Mouse (Mus musculus) midbrain, embryonic 14.5 days (tissue): ENCODE measurements around the gene Khk. TPM values are rescaled to one million over a fixed set of nuclear protein-coding genes. Genes with fewer than 3 reads are reported as not detected.

Experiments used
- ATAC-seq: fragments of 200-750 bp; cut with Nextera tagmentation; 2 replicates; pipeline ENCODE4 v1.8.0; 2017; ENCODE audit warnings: moderate number of reproducible peaks, moderate library complexity; ENCODE audit not compliant: low FRiP score, low TSS enrichment
- DNase-seq: peaks from one replicate; pipeline ENCODE4 v3.0.0-alpha.2; 2015
- H3K27ac ChIP-seq: fragments of 300-500 bp; sonication (generic); replicated peaks from 2 replicates; pipeline ENCODE4 v1.5.1; 2014; ENCODE audit warnings: mild to moderate bottlenecking, low read depth, low read length, moderate library complexity
- H3K27me3 ChIP-seq: fragments of 300-500 bp; sonication (generic); 2 replicates; pipeline ENCODE4 v1.6.1; 2014; ENCODE audit warnings: low read length, control low read depth, mixed read lengths; ENCODE audit not compliant: control insufficient read depth, insufficient read depth
- H3K36me3 ChIP-seq: fragments of 300-500 bp; sonication (generic); 2 replicates; pipeline ENCODE4 v1.6.1; 2014; ENCODE audit warnings: low read length, control low read depth; ENCODE audit not compliant: control insufficient read depth, insufficient read depth
- H3K4me1 ChIP-seq: fragments of 300-500 bp; sonication (generic); 2 replicates; pipeline ENCODE4 v1.6.1; 2014; ENCODE audit warnings: mild to moderate bottlenecking, antibody characterized with exemption, low read length, control low read depth; ENCODE audit not compliant: control insufficient read depth, insufficient read depth
- H3K4me2 ChIP-seq: fragments of 300-500 bp; sonication (generic); 2 replicates; pipeline ENCODE4 v1.6.1; 2014; ENCODE audit warnings: mild to moderate bottlenecking, low read length, moderate library complexity
- H3K4me3 ChIP-seq: fragments of 300-500 bp; sonication (generic); replicated peaks from 2 replicates; pipeline ENCODE4 v1.5.1; 2014; ENCODE audit warnings: low read depth, low read length
- H3K9ac ChIP-seq: fragments of 300-500 bp; sonication (generic); replicated peaks from 2 replicates; pipeline ENCODE4 v1.6.1; 2014; ENCODE audit warnings: mild to moderate bottlenecking, low read length, moderate library complexity
- H3K9me3 ChIP-seq: fragments of 300-500 bp; sonication (generic); 2 replicates; pipeline ENCODE4 v1.6.1; 2016; ENCODE audit warnings: low read length, control low read depth, mixed read lengths; ENCODE audit not compliant: control insufficient read depth
- WGBS: fragments of 180-500 bp; shearing (Covaris S2); extraction: QIAGEN DNeasy Blood & Tissue Kit; methylation state at CpG from one replicate; pipeline ENCODE4 v1.1.7; 2014; 5-methylcytosine and 5-hydroxymethylcytosine counted together
- polyA plus RNA-seq: library from polyadenylated mRNA; unstranded; fragments of >200 nt; fragmentation: Nextera tagmentation; extraction: Ambion mirVana; gene quantifications from 2 replicates; pipeline ENCODE4 v1.2.1, GENCODE M21; 2014

Khk gene
- polyA plus RNA-seq, 1 experiment from 2014 or later, result 7.4 TPM

- 64% methylated on average over 5 of the region's 5 CpGs for WGBS
- Histone ChIP-seq H3K27ac (no peak overlapping the region), H3K9ac (no peak overlapping the region), H3K27me3 (no peaks in the 10 kb centered on the region), H3K36me3 (0 out of 2 replicates have a peak, but pooled peaks cover 3% of the 10 kb centered on the region), H3K4me2 (no peak overlapping the region), H3K9me3 (no peaks in the 10 kb centered on the region), H3K4me3 (no peak overlapping the region), H3K4me1 (no peaks in the 10 kb centered on the region)
- ATAC-seq (no peak), DNase-seq (no peak)
Observed at GRCm38 (mm10) chr5:30933705-30934104, 12.5 kb downstream of the Khk start.

DNA sequence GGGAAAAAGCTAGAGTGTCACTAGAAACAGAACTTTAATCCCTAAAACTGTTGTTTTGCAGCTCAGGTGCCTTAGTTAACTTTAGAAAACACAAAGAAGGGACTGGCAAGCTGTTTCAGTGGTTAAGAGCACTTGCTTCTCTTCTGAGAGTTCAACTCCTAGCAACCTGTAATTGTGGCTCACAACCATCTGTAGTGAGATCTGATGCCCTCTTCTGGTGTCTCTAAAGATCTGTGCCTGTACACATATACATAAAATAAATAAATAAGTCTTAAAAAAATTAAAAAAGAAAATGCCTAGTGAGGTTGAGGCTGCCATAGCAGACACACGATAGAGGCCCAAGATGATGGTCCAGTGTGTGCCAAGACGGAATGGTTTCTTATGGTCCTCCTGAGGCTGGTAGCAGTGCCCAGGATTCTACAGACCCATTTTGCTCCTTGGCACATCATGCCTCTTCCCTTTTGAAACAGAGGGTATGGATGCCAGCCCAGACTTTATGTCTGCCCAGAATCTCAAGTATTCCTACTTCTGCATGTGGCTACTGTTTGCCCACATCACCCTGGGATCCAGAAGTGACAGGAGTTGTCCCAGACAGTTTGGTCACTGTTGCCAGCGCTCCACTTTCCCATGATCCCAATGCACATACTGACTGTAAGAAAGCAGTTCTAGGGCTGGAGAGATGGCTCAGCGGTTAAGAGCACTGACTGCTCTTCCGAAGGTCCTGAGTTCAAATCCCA, 13.7 kb downstream of the Khk start:
- Histone ChIP-seq H3K4me1 (no peaks in the 10 kb centered on the region), H3K36me3 (0 out of 2 replicates have a peak, but pooled peaks cover 3% of the 10 kb centered on the region), H3K4me2 (no peak overlapping the region), H3K27me3 (no peaks in the 10 kb centered on the region), H3K27ac (no peak overlapping the region), H3K9me3 (no peaks in the 10 kb centered on the region), H3K9ac (no peak overlapping the region), H3K4me3 (no peak overlapping the region)
- DNase-seq (no peak), ATAC-seq (no peak)
- 93% methylated on average over 5 of the region's 5 CpGs for WGBS

DNA sequence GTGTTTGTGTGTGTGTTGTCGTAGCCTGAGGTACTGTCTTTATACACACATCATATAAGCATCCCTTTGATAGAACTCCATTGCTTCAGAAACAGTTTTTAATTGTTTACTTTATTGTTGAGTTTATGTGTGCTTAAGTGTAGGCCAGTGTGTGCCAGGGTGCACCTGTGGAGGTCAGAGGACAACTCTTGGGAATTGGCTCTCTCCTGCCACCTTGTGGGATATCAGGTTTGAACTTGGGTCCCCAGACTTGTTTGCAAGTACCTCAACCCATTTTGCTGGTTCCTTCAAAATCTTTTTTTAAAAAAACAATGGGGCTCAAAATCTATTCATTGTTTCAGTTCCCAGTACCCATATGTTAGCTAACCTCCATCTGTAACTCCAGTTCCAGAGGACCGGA, 21.8 kb downstream of the Khk start:
- no peak overlapping the region for H3K27ac ChIP-seq
- H3K4me2 ChIP-seq, result no peak overlapping the region
- no peak overlapping the region for H3K4me3 ChIP-seq
- H3K9ac ChIP-seq, result no peak overlapping the region
- whole genome bisulfite sequencing, result 97% methylated on average over 2 of the region's 2 CpGs
- H3K27me3 ChIP-seq, result no peaks in the 10 kb centered on the region
- no peaks in the 10 kb centered on the region for H3K36me3 ChIP-seq
- DNase-seq (no peak), ATAC-seq (no peak)
- H3K9me3 ChIP-seq, result no peaks in the 10 kb centered on the region
- H3K4me1 ChIP-seq, result peaks cover 2% of the 10 kb centered on the region; the same call in 1 of the 2 replicates

- H3K4me2 ChIP-seq, result peak overlapping the region; percentile 76
- ATAC-seq, result no peak
Observed at GRCm38 (mm10) chr5:30944344-30944743, 23.1 kb downstream of the Khk start.

GRCm38 (mm10) chr5:30944956-30945781, 23.9 kb downstream of the Khk start, which contains the start of gene Cgref1:
Gene Cgref1, minus strand, starts transcription at chr5:30945591.
- peak; percentile 65 for ATAC-seq
- peak within 1 kb of the TSS; percentile 37; the same call in 1 of the 2 replicates for H3K27ac ChIP-seq
- peak; percentile 83 for DNase-seq
- H3K36me3 ChIP-seq, result no peaks in the 10 kb centered on the region
- peak within 1 kb of the TSS; percentile 76 for H3K4me2 ChIP-seq
- H3K9me3 ChIP-seq, result no peaks in the 10 kb centered on the region
- H3K4me3 ChIP-seq, result peak within 1 kb of the TSS; percentile 51
- 5% methylated on average over 44 of the region's 44 CpGs for WGBS
- H3K27me3 ChIP-seq, result no peaks in the 10 kb centered on the region
- H3K4me1 ChIP-seq, result peaks cover 11% of the 10 kb centered on the region
- H3K9ac ChIP-seq, result peak within 1 kb of the TSS; percentile 66

More at GRCm38 (mm10) chr5:30944344-30944743, 23.1 kb downstream of the Khk start:
- Histone ChIP-seq H3K9ac (no peak overlapping the region), H3K4me1 (peaks cover 6% of the 10 kb centered on the region), H3K27ac (no peak overlapping the region), H3K4me3 (peak overlapping the region; percentile 51), H3K36me3 (no peaks in the 10 kb centered on the region), H3K9me3 (no peaks in the 10 kb centered on the region), H3K27me3 (no peaks in the 10 kb centered on the region)
- DNase-seq, result no peak
- WGBS, result 86% methylated on average over 6 of the region's 6 CpGs

- no peak overlapping the region for H3K4me2 ChIP-seq
- no peak overlapping the region for H3K9ac ChIP-seq
- ATAC-seq (no peak), DNase-seq (no peak)
- peaks cover 14% of the 10 kb centered on the region for H3K4me1 ChIP-seq
- H3K27me3 ChIP-seq, result no peaks in the 10 kb centered on the region
- H3K27ac ChIP-seq, result no peak overlapping the region
- peaks cover 18% of the 10 kb centered on the region for H3K36me3 ChIP-seq
- 76% methylated on average over 5 of the region's 5 CpGs for WGBS
- no peaks in the 10 kb centered on the region for H3K9me3 ChIP-seq
- no peak overlapping the region for H3K4me3 ChIP-seq
Observed at GRCm38 (mm10) chr5:30948620-30949019, 27.4 kb downstream of the Khk start.

DNA sequence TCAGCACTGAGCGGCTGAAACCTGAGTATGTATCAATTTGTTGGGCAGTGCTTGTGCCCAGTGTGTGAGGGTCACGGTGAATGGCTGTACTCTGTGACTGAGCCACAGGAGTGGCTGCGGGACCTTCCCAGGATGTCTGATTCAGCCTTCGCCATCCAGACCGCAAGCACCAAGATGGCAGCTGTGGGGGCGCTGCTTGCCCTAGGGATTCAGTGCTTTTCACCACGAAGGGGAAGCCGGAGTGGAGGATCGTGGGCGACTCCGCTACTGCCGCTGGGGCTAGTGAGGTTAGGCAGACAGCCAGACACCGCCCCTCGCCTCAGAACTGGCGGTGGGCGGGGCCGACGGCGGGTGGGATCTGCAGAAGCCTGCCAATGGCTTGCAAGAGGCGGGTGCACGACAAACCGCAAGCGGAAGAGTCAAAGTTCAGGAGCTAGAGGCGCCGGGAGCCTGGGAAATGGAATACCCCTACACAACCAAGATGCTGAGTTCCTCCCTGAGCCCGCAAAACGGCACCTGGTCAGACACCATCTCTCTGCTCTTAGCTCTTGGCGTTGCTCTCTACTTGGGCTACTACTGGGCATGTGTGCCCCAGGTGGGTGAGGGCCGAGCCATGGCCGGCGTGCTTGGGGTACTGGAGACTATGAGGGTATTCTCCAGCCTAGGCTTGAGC, 28.6 kb downstream of the Khk start:
- H3K4me2 ChIP-seq, result peak overlapping the region; percentile 84
- peaks cover 12% of the 10 kb centered on the region for H3K4me1 ChIP-seq
- peak; percentile 83 for ATAC-seq
- peak overlapping the region; percentile 73 for H3K27ac ChIP-seq
- no peaks in the 10 kb centered on the region for H3K27me3 ChIP-seq
- H3K36me3 ChIP-seq, result peaks cover 30% of the 10 kb centered on the region
- under 1% methylated on average over 31 of the region's 31 CpGs for WGBS
- H3K9me3 ChIP-seq, result no peaks in the 10 kb centered on the region
- H3K4me3 ChIP-seq, result peak overlapping the region; percentile 46
- DNase-seq, result peak; percentile 92
- peak overlapping the region; percentile 59 for H3K9ac ChIP-seq

DNA sequence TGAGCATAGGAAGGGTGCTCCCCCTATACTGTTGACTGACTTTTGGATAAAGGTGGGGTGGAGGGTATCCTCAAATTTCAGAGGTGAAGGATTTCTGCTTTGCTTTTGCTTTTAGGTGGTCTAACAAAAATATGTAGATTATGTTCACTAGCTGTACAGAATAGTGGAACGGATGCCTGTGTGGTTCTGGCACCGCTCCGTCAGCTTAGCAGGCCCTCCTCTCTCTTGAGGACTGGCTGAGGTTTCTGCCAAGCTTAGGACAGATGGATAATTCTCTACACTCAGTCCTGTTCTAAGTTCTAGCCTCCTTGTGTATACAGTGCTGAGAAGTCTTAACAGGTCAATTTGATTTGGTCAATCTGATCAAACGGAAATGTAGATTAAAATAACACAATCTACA, 29.2 kb downstream of the Khk start:
- peak overlapping the region; percentile 73; the same call in 1 of the 2 replicates for H3K27ac ChIP-seq
- H3K9ac ChIP-seq, result peak overlapping the region; percentile 59; the same call in 1 of the 2 replicates
- no peaks in the 10 kb centered on the region for H3K9me3 ChIP-seq
- H3K27me3 ChIP-seq, result no peaks in the 10 kb centered on the region
- H3K4me2 ChIP-seq, result peak overlapping the region; percentile 84
- peaks cover 12% of the 10 kb centered on the region for H3K4me1 ChIP-seq
- H3K36me3 ChIP-seq, result peaks cover 37% of the 10 kb centered on the region
- peak overlapping the region; percentile 46 for H3K4me3 ChIP-seq
- ATAC-seq, result no peak
- 68% methylated on average over 4 of the region's 4 CpGs for WGBS
- DNase-seq, result no peak
